Mouse (Mus musculus): ENCODE measurements around the gene Egfr. TPM values are rescaled to one million over a fixed set of nuclear protein-coding genes. Genes with fewer than 3 reads are reported as not detected.

Egfr gene
- polyA plus RNA-seq, 1 experiment from 2014 or later: 2.6 TPM

DNA sequence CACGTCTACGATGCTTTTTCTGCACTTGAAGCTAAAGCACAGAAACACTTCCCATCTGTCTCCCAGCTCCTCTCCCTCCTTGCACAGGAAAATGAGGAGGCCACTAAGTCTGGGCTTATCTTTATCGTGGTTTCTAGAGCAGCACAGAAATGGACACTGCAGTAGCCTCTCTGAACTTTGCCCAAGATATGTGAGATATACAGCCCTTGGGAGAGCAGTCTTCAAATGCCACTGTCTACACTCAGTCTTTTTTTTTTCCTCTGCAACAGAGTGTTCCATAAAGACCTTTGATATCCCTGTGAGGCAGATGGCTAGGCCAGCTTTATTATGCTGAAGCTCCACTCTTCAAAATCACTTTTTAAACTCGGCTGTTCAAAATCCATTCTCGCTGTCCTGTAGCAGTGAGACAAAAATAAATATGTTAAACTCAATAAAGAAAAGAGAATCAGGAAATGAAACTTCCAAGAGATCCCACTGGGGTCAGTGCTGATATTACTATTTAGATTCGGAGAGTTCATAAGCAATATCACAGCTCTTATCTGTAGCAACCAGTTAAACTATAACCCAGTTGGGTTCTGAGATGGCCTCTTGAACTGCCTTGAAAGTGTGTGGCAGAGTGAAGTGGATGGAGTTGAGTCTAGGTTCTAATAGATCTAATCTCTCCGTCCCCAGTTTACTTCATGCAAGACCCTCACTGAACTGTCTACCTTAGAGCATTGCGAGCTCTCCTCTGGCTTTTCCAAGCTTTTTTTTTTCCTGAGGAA lies 148.8 kb downstream of the Egfr start:
- no peaks in the 10 kb centered on the region for H3K27me3 ChIP-seq (replicated peaks)
- WGBS: 61% methylated on average over 8 of the region's 8 CpGs
- no peak for ATAC-seq (ENCODE audit: insufficient number of reproducible peaks, low FRiP score)
- no peak overlapping the region for H3K4me3 ChIP-seq
- no peaks in the 10 kb centered on the region for H3K36me3 ChIP-seq
- no peak overlapping the region for H3K4me2 ChIP-seq
- H3K27ac ChIP-seq (ENCODE audit: poor library complexity, severe bottlenecking): no peak overlapping the region
- H3K9me3 ChIP-seq (replicated peaks): no peaks in the 10 kb centered on the region
- H3K9ac ChIP-seq: no peak overlapping the region
- H3K4me1 ChIP-seq (replicated peaks): peaks cover 12% of the 10 kb centered on the region

- Histone ChIP-seq H3K27ac (ENCODE audit: poor library complexity, severe bottlenecking) (no peak overlapping the region), H3K4me3 (no peak overlapping the region), H3K27me3 (replicated peaks) (no peaks in the 10 kb centered on the region), H3K4me1 (replicated peaks) (peaks cover 16% of the 10 kb centered on the region), H3K9ac (no peak overlapping the region), H3K4me2 (no peak overlapping the region), H3K9me3 (replicated peaks) (no peaks in the 10 kb centered on the region), H3K36me3 (no peaks in the 10 kb centered on the region)
- ATAC-seq (ENCODE audit: insufficient number of reproducible peaks, low FRiP score): no peak
- WGBS: 70% methylated on average over 8 of the region's 8 CpGs
Observed at GRCm38 (mm10) chr11:16904302-16905011, 152.5 kb downstream of the Egfr start.

DNA sequence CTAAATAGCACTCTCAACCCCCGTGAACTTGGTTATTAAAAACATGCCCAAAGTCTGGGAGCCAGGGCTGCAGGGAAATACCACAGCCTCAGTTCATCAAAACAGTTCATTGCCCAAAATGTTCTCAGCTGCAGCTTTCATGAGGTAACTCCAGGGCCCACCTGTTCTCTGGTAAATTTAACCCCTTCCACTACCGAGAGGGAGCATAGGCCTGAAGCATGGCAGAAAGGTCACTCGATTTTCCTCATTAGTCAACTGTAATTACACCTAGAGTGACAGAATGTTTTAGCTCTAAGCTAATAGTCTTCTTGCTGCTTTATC lies 153.0 kb downstream of the Egfr start:
- Histone ChIP-seq H3K9me3 (replicated peaks) (no peaks in the 10 kb centered on the region), H3K27ac (ENCODE audit: poor library complexity, severe bottlenecking) (no peak overlapping the region), H3K4me2 (no peak overlapping the region), H3K27me3 (replicated peaks) (no peaks in the 10 kb centered on the region), H3K4me1 (replicated peaks) (peaks cover 16% of the 10 kb centered on the region), H3K9ac (no peak overlapping the region), H3K4me3 (no peak overlapping the region), H3K36me3 (no peaks in the 10 kb centered on the region)
- ATAC-seq (ENCODE audit: insufficient number of reproducible peaks, low FRiP score): no peak
- 47% methylated on average over 3 of the region's 3 CpGs for WGBS

GRCm38 (mm10) chr11:16906530-16906929 lies 154.5 kb downstream of the Egfr start:
- Histone ChIP-seq H3K4me3 (no peak overlapping the region), H3K36me3 (no peaks in the 10 kb centered on the region), H3K27me3 (replicated peaks) (no peaks in the 10 kb centered on the region), H3K27ac (ENCODE audit: poor library complexity, severe bottlenecking) (no peak overlapping the region), H3K4me2 (no peak overlapping the region), H3K9ac (no peak overlapping the region), H3K4me1 (replicated peaks) (peaks cover 16% of the 10 kb centered on the region), H3K9me3 (replicated peaks) (no peaks in the 10 kb centered on the region)
- no peak for ATAC-seq (ENCODE audit: insufficient number of reproducible peaks, low FRiP score)
- 86% methylated on average over 2 of the region's 2 CpGs for WGBS

GRCm38 (mm10) chr11:16907517-16908129 lies 155.6 kb downstream of the Egfr start:
- Histone ChIP-seq H3K9me3 (replicated peaks) (no peaks in the 10 kb centered on the region), H3K27ac (ENCODE audit: poor library complexity, severe bottlenecking) (no peak overlapping the region), H3K4me2 (no peak overlapping the region), H3K4me1 (replicated peaks) (peaks cover 16% of the 10 kb centered on the region), H3K9ac (no peak overlapping the region), H3K36me3 (no peaks in the 10 kb centered on the region), H3K4me3 (no peak overlapping the region), H3K27me3 (replicated peaks) (no peaks in the 10 kb centered on the region)
- 92% methylated on average over 1 of the region's 1 CpGs for WGBS
- no peak for ATAC-seq (ENCODE audit: insufficient number of reproducible peaks, low FRiP score)

DNA sequence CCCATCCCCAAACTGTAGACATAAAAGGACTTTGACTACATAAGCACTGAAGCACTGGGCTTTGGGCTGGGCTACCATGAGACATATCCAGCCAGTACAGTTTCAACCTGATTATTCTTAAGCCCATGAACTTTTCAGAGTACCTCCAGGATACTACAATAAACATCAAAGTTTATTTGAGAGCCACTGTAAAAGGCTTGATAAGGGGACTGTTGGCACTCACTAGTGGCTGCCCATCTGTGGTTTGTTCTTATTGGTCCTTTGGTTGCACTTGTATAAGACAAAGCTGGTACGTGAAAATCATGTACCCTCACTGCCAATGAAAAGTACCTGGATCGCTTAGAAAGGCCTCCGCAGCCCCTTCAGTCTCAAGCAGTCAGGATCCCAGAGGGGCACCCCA lies 162.8 kb downstream of the Egfr start:
- Histone ChIP-seq H3K27me3 (replicated peaks) (no peaks in the 10 kb centered on the region), H3K4me2 (no peak overlapping the region), H3K36me3 (no peaks in the 10 kb centered on the region), H3K27ac (ENCODE audit: poor library complexity, severe bottlenecking) (no peak overlapping the region), H3K9me3 (replicated peaks) (no peaks in the 10 kb centered on the region), H3K4me3 (no peak overlapping the region), H3K9ac (no peak overlapping the region), H3K4me1 (replicated peaks) (no peaks in the 10 kb centered on the region)
- WGBS: 80% methylated on average over 3 of the region's 3 CpGs
- ATAC-seq (ENCODE audit: insufficient number of reproducible peaks, low FRiP score): no peak

DNA sequence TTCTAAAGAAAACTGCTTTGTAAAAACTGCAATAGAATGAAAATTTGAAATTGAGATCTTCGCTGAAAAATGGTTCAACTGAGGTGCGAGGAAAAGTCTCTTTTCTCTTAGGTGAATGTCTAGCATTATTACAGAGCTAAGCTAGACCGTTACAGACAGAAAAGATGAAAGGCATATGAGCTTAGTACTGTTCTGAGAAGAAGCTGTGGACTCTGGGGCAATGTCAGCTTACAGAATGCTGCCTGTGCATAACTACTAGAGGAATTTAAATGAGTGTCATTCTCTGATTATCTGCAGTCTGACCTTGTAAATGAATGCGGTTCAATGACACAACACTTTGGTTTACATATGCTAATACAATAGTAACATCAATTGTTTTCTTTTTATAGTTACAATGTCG lies 163.8 kb downstream of the Egfr start:
- no peak overlapping the region for H3K4me2 ChIP-seq
- no peaks in the 10 kb centered on the region for H3K4me1 ChIP-seq (replicated peaks)
- H3K9ac ChIP-seq: no peak overlapping the region
- no peaks in the 10 kb centered on the region for H3K9me3 ChIP-seq (replicated peaks)
- H3K27ac ChIP-seq (ENCODE audit: poor library complexity, severe bottlenecking): no peak overlapping the region
- no peak overlapping the region for H3K4me3 ChIP-seq
- H3K36me3 ChIP-seq: no peaks in the 10 kb centered on the region
- no peak for ATAC-seq (ENCODE audit: insufficient number of reproducible peaks, low FRiP score)
- WGBS: 72% methylated on average over 5 of the region's 5 CpGs
- H3K27me3 ChIP-seq (replicated peaks): no peaks in the 10 kb centered on the region

GRCm38 (mm10) chr11:16917512-16917911 lies 165.5 kb downstream of the Egfr start:
- no peak for ATAC-seq (ENCODE audit: insufficient number of reproducible peaks, low FRiP score)
- H3K4me1 ChIP-seq (replicated peaks): no peaks in the 10 kb centered on the region
- no peaks in the 10 kb centered on the region for H3K9me3 ChIP-seq (replicated peaks)
- H3K36me3 ChIP-seq: no peaks in the 10 kb centered on the region
- H3K27ac ChIP-seq (ENCODE audit: poor library complexity, severe bottlenecking): no peak overlapping the region
- no peak overlapping the region for H3K9ac ChIP-seq
- H3K4me2 ChIP-seq: no peak overlapping the region
- 94% methylated on average over 2 of the region's 2 CpGs for WGBS
- no peaks in the 10 kb centered on the region for H3K27me3 ChIP-seq (replicated peaks)
- no peak overlapping the region for H3K4me3 ChIP-seq

DNA sequence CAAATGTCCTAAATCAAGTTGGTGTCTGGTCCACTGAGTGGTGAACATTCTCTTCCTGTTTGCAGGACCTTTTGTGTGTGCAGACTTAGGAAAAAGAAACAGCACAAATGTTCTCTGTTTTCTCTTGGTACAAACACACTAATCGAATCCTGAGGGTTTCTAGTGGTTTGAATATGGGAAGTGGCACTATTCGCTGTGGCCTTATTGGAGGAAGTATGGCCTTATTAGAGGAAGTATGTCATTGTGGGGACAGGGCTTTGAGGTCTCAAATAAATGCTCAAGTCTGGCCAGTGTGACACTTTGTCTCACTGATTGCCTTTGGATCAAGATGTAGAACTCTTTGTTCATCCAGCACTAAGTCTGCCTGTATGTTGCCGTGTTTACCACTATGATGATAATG lies 180.2 kb downstream of the Egfr start:
- Histone ChIP-seq H3K9me3 (replicated peaks) (no peaks in the 10 kb centered on the region; the same call in 1 of the 2 replicates), H3K4me1 (replicated peaks) (no peaks in the 10 kb centered on the region), H3K4me2 (no peak overlapping the region), H3K4me3 (no peak overlapping the region), H3K27me3 (replicated peaks) (no peaks in the 10 kb centered on the region), H3K27ac (ENCODE audit: poor library complexity, severe bottlenecking) (no peak overlapping the region), H3K9ac (no peak overlapping the region), H3K36me3 (no peaks in the 10 kb centered on the region)
- 83% methylated on average over 3 of the region's 3 CpGs for WGBS
- no peak for ATAC-seq (ENCODE audit: insufficient number of reproducible peaks, low FRiP score)

GRCm38 (mm10) chr11:16935577-16936236 lies 183.7 kb downstream of the Egfr start:
- Histone ChIP-seq H3K4me2 (no peak overlapping the region), H3K27ac (ENCODE audit: poor library complexity, severe bottlenecking) (no peak overlapping the region), H3K9me3 (replicated peaks) (no peaks in the 10 kb centered on the region; the same call in 1 of the 2 replicates), H3K27me3 (replicated peaks) (no peaks in the 10 kb centered on the region), H3K4me1 (replicated peaks) (no peaks in the 10 kb centered on the region), H3K4me3 (no peak overlapping the region), H3K9ac (no peak overlapping the region), H3K36me3 (0 out of 2 replicates have a peak, but pooled peaks cover 4% of the 10 kb centered on the region)
- WGBS: 65% methylated on average over 6 of the region's 6 CpGs
- ATAC-seq (ENCODE audit: insufficient number of reproducible peaks, low FRiP score): no peak

Data from heart, embryonic 12.5 days (tissue).